Mouse (Mus musculus) naive thymus-derived CD4-positive, alpha-beta T cell, adult 2 months (primary cell): ENCODE data around the gene Ctrb1.

Experiments used
- DNase-seq: peaks from one replicate; pipeline ENCODE4 v3.0.0-alpha.2; 2011; ENCODE audit warnings: low read depth

Gene Ctrb1

GRCm38 (mm10) chr8:111716603-111717487 lies 26.0 kb upstream of the Ctrb1 start:
- DNase-seq, result no peak

- DNase-seq, result no peak
Measured at GRCm38 (mm10) chr8:111715514-111715913, 24.7 kb upstream of the Ctrb1 start.

GRCm38 (mm10) chr8:111714295-111714694 lies 23.5 kb upstream of the Ctrb1 start:
- DNase-seq, result no peak

- DNase-seq, result no peak
Measured at GRCm38 (mm10) chr8:111713817-111714216, 23.0 kb upstream of the Ctrb1 start.

- no peak for DNase-seq
Measured at GRCm38 (mm10) chr8:111713291-111713690, 22.5 kb upstream of the Ctrb1 start.

GRCm38 (mm10) chr8:111712588-111712987 lies 21.8 kb upstream of the Ctrb1 start:
- peak; percentile 68 for DNase-seq

GRCm38 (mm10) chr8:111712135-111712534 lies 21.3 kb upstream of the Ctrb1 start:
- no peak for DNase-seq

- DNase-seq, result no peak
Measured at GRCm38 (mm10) chr8:111710777-111711485, 20.1 kb upstream of the Ctrb1 start.

- DNase-seq, result no peak
Measured at GRCm38 (mm10) chr8:111709223-111709622, 18.4 kb upstream of the Ctrb1 start.

GRCm38 (mm10) chr8:111708265-111708664 lies 17.5 kb upstream of the Ctrb1 start:
- no peak for DNase-seq

- no peak for DNase-seq
Measured at GRCm38 (mm10) chr8:111705699-111706098, 14.9 kb upstream of the Ctrb1 start.

- DNase-seq, result no peak
Measured at GRCm38 (mm10) chr8:111705222-111705621, 14.4 kb upstream of the Ctrb1 start.

GRCm38 (mm10) chr8:111704585-111704984 lies 13.8 kb upstream of the Ctrb1 start:
- no peak for DNase-seq

- no peak for DNase-seq
Measured at GRCm38 (mm10) chr8:111701380-111701779, 10.6 kb upstream of the Ctrb1 start.

GRCm38 (mm10) chr8:111700740-111701139 lies 9.9 kb upstream of the Ctrb1 start:
- no peak for DNase-seq

- DNase-seq, result no peak
Measured at GRCm38 (mm10) chr8:111700201-111700600, 9.4 kb upstream of the Ctrb1 start.

- DNase-seq, result no peak
Measured at GRCm38 (mm10) chr8:111699035-111699434, 8.2 kb upstream of the Ctrb1 start.

GRCm38 (mm10) chr8:111697655-111698054 lies 6.8 kb upstream of the Ctrb1 start:
- no peak for DNase-seq

- DNase-seq, result no peak
Measured at GRCm38 (mm10) chr8:111695441-111695840, 4.6 kb upstream of the Ctrb1 start.

- no peak for DNase-seq
Measured at GRCm38 (mm10) chr8:111693261-111693741, 2.5 kb upstream of the Ctrb1 start.

GRCm38 (mm10) chr8:111686881-111687280 lies 3.9 kb downstream of the Ctrb1 start:
- DNase-seq, result no peak

GRCm38 (mm10) chr8:111682521-111682920 lies 8.3 kb downstream of the Ctrb1 start:
- DNase-seq, result no peak

GRCm38 (mm10) chr8:111681153-111681552 lies 9.7 kb downstream of the Ctrb1 start:
- no peak for DNase-seq
